ENCODE assay signal across 19 mouse cellular contexts in genomic region chr2:79009791-79010190, GRCm38 (mm10).
A peak's percentile ranks its signal among the peaks of the same experiment; 100 is the strongest.
DNase-seq lines count a peak whose midpoint lies in the region; ATAC-seq lines count a peak whose summit lies in the region.
"Had no signal": no experiment of that assay in that cellular context is flagged by ENCODE, and none has a peak within 500 bp of the region (broad histone marks: within the 10 kb centered on the region; RNA-seq: fewer than 3 reads in every experiment).

No protein-coding gene starts in this region.

- no peaks in the 10 kb centered on the region for H3K9me3 ChIP-seq in embryonic facial prominence, embryonic 13.5 days
- no peaks in the 10 kb centered on the region for H3K9me3 ChIP-seq in hindbrain, embryonic 16.5 days (ENCODE audit: control insufficient read depth, low read length)
- H3K9me3 ChIP-seq: forebrain, embryonic 15.5 days; hindbrain, embryonic 13.5 days had no signal

- no peak overlapping the region for H3K4me3 ChIP-seq in embryonic facial prominence, embryonic 13.5 days
- H3K4me3 ChIP-seq in hindbrain, embryonic 16.5 days (ENCODE audit: low read length) = no peak overlapping the region
- H3K4me3 ChIP-seq: forebrain, embryonic 15.5 days; heart, adult 2 months; hindbrain, embryonic 13.5 days; layer of hippocampus, adult 2 months had no signal

- ATAC-seq in CD4-positive, CD25-positive, alpha-beta regulatory T cell, adult 4 months = peak; percentile 68
- no peak for ATAC-seq in embryonic facial prominence, embryonic 13.5 days (ENCODE audit: insufficient number of reproducible peaks, insufficient read depth, low FRiP score, low TSS enrichment, low read depth)
- no peak for ATAC-seq in megakaryocyte, adult 5-6 weeks (ENCODE audit: poor library complexity, severe bottlenecking)
- no peak for ATAC-seq in hindbrain, embryonic 16.5 days
- ATAC-seq: forebrain, embryonic 15.5 days; intestine, postnatal 0 days had no signal

- H3K27me3 ChIP-seq in embryonic facial prominence, embryonic 13.5 days = no peaks in the 10 kb centered on the region
- H3K27me3 ChIP-seq in hindbrain, embryonic 16.5 days (replicated peaks; ENCODE audit: control insufficient read depth, insufficient read depth, low read length) = no peaks in the 10 kb centered on the region
- H3K27me3 ChIP-seq: forebrain, embryonic 15.5 days; hindbrain, embryonic 13.5 days had no signal

- no peak overlapping the region for H3K9ac ChIP-seq in embryonic facial prominence, embryonic 13.5 days
- no peak overlapping the region for H3K9ac ChIP-seq in hindbrain, embryonic 16.5 days (ENCODE audit: low read depth, low read length)
- H3K9ac ChIP-seq: forebrain, embryonic 15.5 days; hindbrain, embryonic 13.5 days; liver, embryonic 14.5 days had no signal

- H3K4me2 ChIP-seq in embryonic facial prominence, embryonic 13.5 days = no peak overlapping the region
- no peak overlapping the region for H3K4me2 ChIP-seq in hindbrain, embryonic 16.5 days (ENCODE audit: low read length)
- H3K4me2 ChIP-seq: forebrain, embryonic 15.5 days; hindbrain, embryonic 13.5 days had no signal

- no peaks in the 10 kb centered on the region for H3K36me3 ChIP-seq in embryonic facial prominence, embryonic 13.5 days
- H3K36me3 ChIP-seq in hindbrain, embryonic 16.5 days (ENCODE audit: control insufficient read depth, insufficient read depth, low read length) = no peaks in the 10 kb centered on the region
- H3K36me3 ChIP-seq: forebrain, embryonic 15.5 days; hindbrain, embryonic 13.5 days had no signal

- peak; percentile 81 for DNase-seq in 3T3-L1 (ENCODE audit: low read depth, low spot score)
- DNase-seq in adrenal gland, adult 8-10 months = peak; percentile 78
- no peak for DNase-seq in right cerebral cortex, postnatal 25 days
- DNase-seq: cerebellum, adult 2 months; heart, adult 2 months; left cerebral cortex, postnatal 4 days; midbrain, embryonic 14.5 days; spleen, adult 18-20 months; thymus, adult 18-20 months had no signal

- peaks cover 13% of the 10 kb centered on the region for H3K4me1 ChIP-seq in embryonic facial prominence, embryonic 13.5 days
- no peaks in the 10 kb centered on the region for H3K4me1 ChIP-seq in hindbrain, embryonic 16.5 days (ENCODE audit: control insufficient read depth, insufficient read depth, low read depth, low read length)
- H3K4me1 ChIP-seq: hindbrain, embryonic 13.5 days had no signal

- peak overlapping the region; percentile 72 for H3K27ac ChIP-seq in embryonic facial prominence, embryonic 13.5 days
- no peak overlapping the region for H3K27ac ChIP-seq in hindbrain, embryonic 16.5 days (ENCODE audit: low read depth, low read length)
- H3K27ac ChIP-seq: forebrain, embryonic 15.5 days; heart, adult 2 months; hindbrain, embryonic 13.5 days; kidney, postnatal 0 days; liver, embryonic 14.5 days had no signal

- 28% methylated on average over 2 of the region's 2 CpGs for WGBS in embryonic facial prominence, embryonic 13.5 days
- WGBS in hindbrain, embryonic 16.5 days = 67% methylated on average over 2 of the region's 2 CpGs
